Mouse (Mus musculus) granulocyte monocyte progenitor cell, adult 5-6 weeks (primary cell): ENCODE measurements around the gene Cpsf2. TPM values are rescaled to one million over a fixed set of nuclear protein-coding genes. Genes with fewer than 3 reads are reported as not detected.

Experiments
- ATAC-seq: replicated peaks from 2 replicates; pipeline ENCODE4 v1.8.0; 2016; ENCODE audit warnings: mild to moderate bottlenecking, moderate TSS enrichment, inconsistent platforms; ENCODE audit not compliant: poor library complexity, severe bottlenecking
- total RNA-seq, 2 experiments: library from RNA; stranded (forward) in 1 of 2; stranded (reverse) in 1 of 2; fragments of 200-712, 200-1000 nt in 1 of 2; fragments of >200 nt in 1 of 2; fragmentation: Nextera tagmentation in 1 of 2; gene quantifications; 2 replicates each; pipeline ENCODE4 v1.2.3; 2014 to 2017

The Cpsf2 gene
- total RNA-seq, 2 experiments from 2014 or later, result 21.9 to 55.8 TPM

GRCm38 (mm10) chr12:102054155-102054554, 78.4 kb downstream of the Cpsf2 start:
- no peak for ATAC-seq

- ATAC-seq, result no peak
Observed at GRCm38 (mm10) chr12:102055758-102056157, 80.0 kb downstream of the Cpsf2 start.

Other genes starting within 250 kb of the Cpsf2 start
- gene Fbln5, start 156.9 kb upstream of the Cpsf2 start, total RNA-seq (2014; fragmentation: Nextera tagmentation), result not detected in 2 replicates
- not detected in 2 replicates for gene Fbln5, start 156.9 kb upstream of the Cpsf2 start, total RNA-seq (2017)
- 21.3 and 24.3 TPM in 2 replicates for gene Trip11, start 62.7 kb upstream of the Cpsf2 start, total RNA-seq (2014; fragmentation: Nextera tagmentation)
- gene Trip11, start 62.7 kb upstream of the Cpsf2 start, total RNA-seq (2017), result 38.2 and 47.5 TPM in 2 replicates
- 28.8 and 31.3 TPM in 2 replicates for gene Atxn3, start 17.7 kb upstream of the Cpsf2 start, total RNA-seq (2014; fragmentation: Nextera tagmentation)
- gene Atxn3, start 17.7 kb upstream of the Cpsf2 start, total RNA-seq (2017), result 56.4 and 74.5 TPM in 2 replicates
- not detected in 2 replicates for gene Slc24a4, start 152.7 kb downstream of the Cpsf2 start, total RNA-seq (2014; fragmentation: Nextera tagmentation)
- not detected in 2 replicates for gene Slc24a4, start 152.7 kb downstream of the Cpsf2 start, total RNA-seq (2017)